Mouse (Mus musculus) ES-E14 (cell line): ENCODE measurements at regions not wholly inside any gene's neighbourhood (a gene's known extent, or its start where the extent isn't known, plus 50 kb on each side); places are given as distances from the start of the nearest gene placed in this dataset.

Source experiments
- MAFK ChIP-seq: IDR thresholded peaks from 2 replicates; pipeline ENCODE4 v1.6.1; 2014; ENCODE audit warnings: mild to moderate bottlenecking, low read depth, low read length, inconsistent platforms; ENCODE audit not compliant: insufficient read depth
- ZC3H11A ChIP-seq: IDR thresholded peaks from 2 replicates; pipeline ENCODE4 v1.6.1; 2012; ENCODE audit warnings: low read depth, mild to moderate bottlenecking, inconsistent platforms, low read length, borderline replicate concordance
- ZNF384 ChIP-seq: IDR thresholded peaks from 2 replicates; pipeline ENCODE4 v1.6.1; 2012; ENCODE audit warnings: low read depth, low read length, inconsistent platforms

GRCm38 (mm10) chr8:74073865-74074264, 720.5 kb upstream of the Large1 start:
- TF ChIP-seq MAFK (no peak), ZC3H11A (no peak), ZNF384 (no peak)
